In the genomic region with DNA sequence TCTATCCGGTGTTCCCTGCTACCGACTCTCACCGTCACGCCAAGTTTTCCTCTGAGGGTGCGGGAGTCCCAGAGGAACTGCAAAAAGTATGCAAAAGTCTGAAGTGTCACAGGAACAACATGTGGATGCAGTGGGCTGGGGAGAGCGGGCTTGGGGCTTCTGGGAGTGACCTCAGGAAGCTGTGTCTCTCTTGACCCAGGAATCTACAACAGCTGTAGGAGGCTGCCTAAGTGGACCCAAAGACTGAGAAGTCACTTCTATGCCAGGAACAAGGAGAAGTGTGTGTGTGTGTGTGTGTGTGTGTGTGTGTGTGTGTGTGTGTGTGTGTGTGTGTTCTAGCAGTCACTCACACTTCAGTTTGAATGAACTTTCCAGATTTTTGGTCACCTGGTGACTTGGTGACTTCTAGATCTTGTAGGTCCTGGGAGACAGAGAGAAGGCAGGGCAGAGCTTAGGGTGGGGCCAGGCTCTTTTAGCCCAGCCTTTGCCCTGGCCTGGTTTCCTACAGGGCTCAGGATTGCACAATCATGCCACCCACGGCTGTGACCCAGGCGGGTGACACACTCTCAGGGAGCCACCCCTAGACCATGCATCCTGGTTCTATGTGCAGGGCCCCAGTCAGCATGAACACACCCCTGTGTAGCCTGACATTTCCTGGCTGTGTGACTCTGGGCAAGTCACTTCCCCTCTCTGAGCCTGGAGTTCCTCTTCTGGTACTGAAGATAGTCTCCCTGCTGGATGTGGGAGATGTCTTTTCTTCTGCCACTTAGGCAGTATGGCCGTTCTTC, we compare ENCODE assay signal across 8 mouse cellular contexts.
A peak's percentile ranks its signal among the peaks of the same experiment; 100 is the strongest.
DNase-seq lines count a peak whose midpoint lies in the region; ATAC-seq and TF ChIP-seq lines count a peak whose summit lies in the region.
"Had no signal": no experiment of that assay in that cellular context is flagged by ENCODE, and none has a peak within 500 bp of the region (broad histone marks: within the 10 kb centered on the region; RNA-seq: fewer than 3 reads in every experiment).

No protein-coding gene starts in this region.

- H3K4me2 ChIP-seq in lung, postnatal 0 days (replicated peaks; ENCODE audit: low read depth, low read length) = no peak overlapping the region
- H3K4me2 ChIP-seq: neural tube, embryonic 12.5 days had no signal

- whole genome bisulfite sequencing in lung, postnatal 0 days = 74% methylated on average over 9 of the region's 9 CpGs
- WGBS in thymus, adult 2 months = 82% methylated on average over 9 of the region's 9 CpGs

- H3K9ac ChIP-seq in lung, postnatal 0 days (replicated peaks; ENCODE audit: low read depth) = no peak overlapping the region
- H3K9ac ChIP-seq: neural tube, embryonic 12.5 days had no signal

- ATAC-seq in CD4-positive, CD25-positive, alpha-beta regulatory T cell, adult 4 months = peak; percentile 87
- peak; percentile 73 for ATAC-seq in lung, postnatal 0 days

- DNase-seq in 416B (ENCODE audit: low read depth) = peak; percentile 96
- peak; percentile 29 to 42 for DNase-seq in heart, postnatal 10 days
- peak; percentile 84 for DNase-seq in lung, postnatal 0 days (ENCODE audit: low spot score)
- no peak for DNase-seq in yolk sac, embryonic 10.5 days (ENCODE audit: low spot score)
- DNase-seq in layer of hippocampus, adult 9-10 months (ENCODE audit: low spot score) = no peak
- DNase-seq in thymus, adult 2 months = no peak

- no peaks in the 10 kb centered on the region for H3K27me3 ChIP-seq in lung, postnatal 0 days (replicated peaks; ENCODE audit: insufficient read depth, low read length)
- no peaks in the 10 kb centered on the region for H3K27me3 ChIP-seq in thymus, adult 2 months (ENCODE audit: control insufficient read depth, insufficient read depth, low read length)
- H3K27me3 ChIP-seq: neural tube, embryonic 12.5 days had no signal

- no peaks in the 10 kb centered on the region for H3K9me3 ChIP-seq in lung, postnatal 0 days (ENCODE audit: low read length)
- H3K9me3 ChIP-seq: neural tube, embryonic 12.5 days had no signal

- H3K27ac ChIP-seq in lung, postnatal 0 days (ENCODE audit: low read length) = peak overlapping the region; percentile 29
- H3K27ac ChIP-seq in thymus, adult 2 months (ENCODE audit: control insufficient read depth, insufficient read depth, low read length) = no peak overlapping the region
- H3K27ac ChIP-seq: neural tube, embryonic 12.5 days had no signal

- H3K4me1 ChIP-seq in lung, postnatal 0 days (ENCODE audit: insufficient read depth, low read depth, low read length) = peaks cover 18% of the 10 kb centered on the region; the same call in 1 of the 2 replicates
- no peaks in the 10 kb centered on the region for H3K4me1 ChIP-seq in thymus, adult 2 months (replicated peaks; ENCODE audit: control insufficient read depth, insufficient read depth, low read length)
- H3K4me1 ChIP-seq: neural tube, embryonic 12.5 days had no signal

- TF ChIP-seq CTCF in lung, postnatal 0 days (IDR thresholded peaks at IDR 0.05) = no peak
- no peak for TF ChIP-seq CTCF in thymus, adult 2 months (IDR thresholded peaks at IDR 0.05; ENCODE audit: borderline replicate concordance, control insufficient read depth, extremely low read depth, insufficient read depth, low read length, poor library complexity)

- TF ChIP-seq POLR2A in thymus, adult 2 months (IDR thresholded peaks at IDR 0.05; ENCODE audit: control insufficient read depth, extremely low read depth, insufficient read depth, low read length, poor library complexity) = no peak

- no peak for TF ChIP-seq EP300 in lung, postnatal 0 days (IDR thresholded peaks at IDR 0.05)

- no peak overlapping the region for H3K4me3 ChIP-seq in lung, postnatal 0 days (ENCODE audit: low read depth, low read length)
- H3K4me3 ChIP-seq in thymus, adult 2 months (ENCODE audit: control insufficient read depth, insufficient read depth, low read length) = no peak overlapping the region
- H3K4me3 ChIP-seq: neural tube, embryonic 12.5 days had no signal

- intact Hi-C loops in heart, postnatal 10 days (cut with DNase I) = loop anchor here (5.0 kb wide), 1 partner anchor 67 kb away; no protein-coding TSS in a partner anchor

- no peaks in the 10 kb centered on the region for H3K36me3 ChIP-seq in lung, postnatal 0 days (ENCODE audit: insufficient read depth, low read length)
- H3K36me3 ChIP-seq in thymus, adult 2 months (ENCODE audit: control insufficient read depth, insufficient read depth, low read length) = no peaks in the 10 kb centered on the region
- H3K36me3 ChIP-seq: neural tube, embryonic 12.5 days had no signal

Comparison
In these comparisons a context has a peak if more than half of its experiments do, and no peak if none do; other contexts are left out.
1. DNase-seq: peak in 416B (single experiment), heart, postnatal 10 days (2 of 2) and lung, postnatal 0 days (single experiment); none in yolk sac, embryonic 10.5 days (single experiment), layer of hippocampus, adult 9-10 months (single experiment) and thymus, adult 2 months (single experiment).